Mouse (Mus musculus) intestine, embryonic 14.5 days (tissue): ENCODE measurements around the gene Ilkap. TPM values are rescaled to one million over a fixed set of nuclear protein-coding genes. Genes with fewer than 3 reads are reported as not detected.

Source experiments
- ATAC-seq: fragments of 200-750 bp; cut with Nextera tagmentation; replicated peaks from 2 replicates; pipeline ENCODE4 v1.8.0; 2017; ENCODE audit warnings: low read depth, moderate number of reproducible peaks, moderate TSS enrichment, moderate library complexity; ENCODE audit not compliant: low FRiP score, low TSS enrichment
- DNase-seq: peaks from one replicate; pipeline ENCODE4 v3.0.0-alpha.2; 2018; ENCODE audit warnings: low spot score
- H3K27ac ChIP-seq: fragments of 300-500 bp; sonication (generic); 2 replicates; pipeline ENCODE4 v1.5.1; 2014; ENCODE audit warnings: low read depth, mild to moderate bottlenecking, control low read depth
- H3K27me3 ChIP-seq: fragments of 300-500 bp; sonication (generic); replicated peaks from 2 replicates; pipeline ENCODE4 v1.6.1; 2014; ENCODE audit warnings: low read length, control low read depth; ENCODE audit not compliant: control insufficient read depth, insufficient read depth
- H3K36me3 ChIP-seq: fragments of 300-500 bp; sonication (generic); 2 replicates; pipeline ENCODE4 v1.6.1; 2014; ENCODE audit warnings: low read length, control low read depth; ENCODE audit not compliant: control insufficient read depth, insufficient read depth
- H3K4me1 ChIP-seq: fragments of 300-500 bp; sonication (generic); replicated peaks from 2 replicates; pipeline ENCODE4 v1.6.1; 2014; ENCODE audit warnings: low read length, control low read depth, mixed read lengths; ENCODE audit not compliant: control insufficient read depth, insufficient read depth
- H3K4me2 ChIP-seq: fragments of 300-500 bp; sonication (generic); 2 replicates; pipeline ENCODE4 v1.6.1; 2014; ENCODE audit warnings: low read length
- H3K4me3 ChIP-seq: fragments of 300-500 bp; sonication (generic); 2 replicates; pipeline ENCODE4 v1.5.1; 2014; ENCODE audit warnings: low read depth, low read length, control low read depth, mixed read lengths
- H3K9ac ChIP-seq: fragments of 300-500 bp; sonication (generic); 2 replicates; pipeline ENCODE4 v1.6.1; 2014; ENCODE audit warnings: mild to moderate bottlenecking, low read length
- H3K9me3 ChIP-seq: fragments of 300-500 bp; sonication (generic); 2 replicates; pipeline ENCODE4 v1.6.1; 2016; ENCODE audit warnings: low read length, control low read depth; ENCODE audit not compliant: control insufficient read depth
- WGBS: fragments of 180-500 bp; shearing (Covaris S2); extraction: QIAGEN DNeasy Blood & Tissue Kit; methylation state at CpG from one replicate; pipeline ENCODE4 v1.1.7; 2014; 5-methylcytosine and 5-hydroxymethylcytosine counted together
- polyA plus RNA-seq: library from polyadenylated mRNA; unstranded; fragments of >200 nt; fragmentation: Nextera tagmentation; extraction: Ambion mirVana; gene quantifications from 2 replicates; pipeline ENCODE4 v1.2.1, GENCODE M21; 2014

Gene Ilkap
- polyA plus RNA-seq, 1 experiment from 2014 or later = 135 TPM

GRCm38 (mm10) chr1:91419862-91420600, 21.4 kb upstream of the Ilkap start:
- WGBS = 64% methylated on average over 10 of the region's 10 CpGs
- H3K9ac ChIP-seq = no peak overlapping the region
- ATAC-seq (no peak), DNase-seq (no peak)
- H3K36me3 ChIP-seq = peaks cover 20% of the 10 kb centered on the region
- H3K4me3 ChIP-seq = no peak overlapping the region
- no peak overlapping the region for H3K4me2 ChIP-seq
- H3K27ac ChIP-seq = no peak overlapping the region
- H3K9me3 ChIP-seq = no peaks in the 10 kb centered on the region
- H3K27me3 ChIP-seq = no peaks in the 10 kb centered on the region
- no peaks in the 10 kb centered on the region; the same call in 1 of the 2 replicates for H3K4me1 ChIP-seq

- no peaks in the 10 kb centered on the region for H3K27me3 ChIP-seq
- no peak overlapping the region for H3K27ac ChIP-seq
- no peak for DNase-seq
- H3K4me2 ChIP-seq = no peak overlapping the region
- peaks cover 13% of the 10 kb centered on the region for H3K4me1 ChIP-seq
- peaks cover 11% of the 10 kb centered on the region for H3K36me3 ChIP-seq
- 55% methylated on average over 1 of the region's 1 CpGs for WGBS
- ATAC-seq = no peak
- H3K4me3 ChIP-seq = no peak overlapping the region
- H3K9me3 ChIP-seq = no peaks in the 10 kb centered on the region
- no peak overlapping the region for H3K9ac ChIP-seq
Measured at GRCm38 (mm10) chr1:91417991-91418390, 19.4 kb upstream of the Ilkap start.

- Histone ChIP-seq H3K27ac (no peak overlapping the region), H3K36me3 (peaks cover 11% of the 10 kb centered on the region), H3K27me3 (no peaks in the 10 kb centered on the region), H3K9me3 (no peaks in the 10 kb centered on the region), H3K4me1 (peaks cover 21% of the 10 kb centered on the region), H3K4me3 (no peak overlapping the region), H3K9ac (no peak overlapping the region), H3K4me2 (no peak overlapping the region)
- DNase-seq (no peak), ATAC-seq (no peak)
- 76% methylated on average over 5 of the region's 5 CpGs for WGBS
Measured at GRCm38 (mm10) chr1:91415311-91415710, 16.7 kb upstream of the Ilkap start.

GRCm38 (mm10) chr1:91414903-91415302, 16.3 kb upstream of the Ilkap start:
- ATAC-seq (no peak), DNase-seq (no peak)
- 72% methylated on average over 4 of the region's 4 CpGs for WGBS
- Histone ChIP-seq H3K4me2 (no peak overlapping the region), H3K27ac (peak overlapping the region; percentile 71), H3K9me3 (no peaks in the 10 kb centered on the region), H3K36me3 (peaks cover 11% of the 10 kb centered on the region), H3K27me3 (no peaks in the 10 kb centered on the region), H3K4me1 (peaks cover 21% of the 10 kb centered on the region), H3K9ac (peak overlapping the region; percentile 37; the same call in 1 of the 2 replicates), H3K4me3 (no peak overlapping the region)

- DNase-seq (peak; percentile 84), ATAC-seq (peak; percentile 38)
- Histone ChIP-seq H3K36me3 (peaks cover 11% of the 10 kb centered on the region), H3K4me1 (peaks cover 21% of the 10 kb centered on the region), H3K27me3 (no peaks in the 10 kb centered on the region), H3K4me2 (peak within 1 kb of the TSS; percentile 93), H3K9ac (peak within 1 kb of the TSS; percentile 44), H3K4me3 (peak within 1 kb of the TSS; percentile 50), H3K27ac (peak within 1 kb of the TSS; percentile 71), H3K9me3 (no peaks in the 10 kb centered on the region)
- WGBS = 1% methylated on average over 39 of the region's 39 CpGs
Measured at GRCm38 (mm10) chr1:91413898-91414594, 15.4 kb upstream of the Ilkap start, which contains the start of gene Hes6. Gene Hes6 (minus strand): TSS chr1:91414038.

- WGBS = under 1% methylated on average over 14 of the region's 14 CpGs
- peak overlapping the region; percentile 71 for H3K27ac ChIP-seq
- ATAC-seq (peak; percentile 47), DNase-seq (no peak)
- peak overlapping the region; percentile 37 for H3K9ac ChIP-seq
- H3K4me1 ChIP-seq = peaks cover 21% of the 10 kb centered on the region
- no peaks in the 10 kb centered on the region for H3K9me3 ChIP-seq
- H3K4me2 ChIP-seq = peak overlapping the region; percentile 93
- no peaks in the 10 kb centered on the region for H3K27me3 ChIP-seq
- peaks cover 11% of the 10 kb centered on the region for H3K36me3 ChIP-seq
- H3K4me3 ChIP-seq = peak overlapping the region; percentile 50
Measured at GRCm38 (mm10) chr1:91413536-91413897, 14.9 kb upstream of the Ilkap start.

- 0% methylated on average over 34 of the region's 34 CpGs for WGBS
Measured at GRCm38 (mm10) chr1:91413030-91413506, 14.5 kb upstream of the Ilkap start.

GRCm38 (mm10) chr1:91412286-91413029, 13.8 kb upstream of the Ilkap start:
- peak overlapping the region; percentile 71 for H3K27ac ChIP-seq
- H3K4me2 ChIP-seq = peak overlapping the region; percentile 93
- peak overlapping the region; percentile 44 for H3K9ac ChIP-seq
- H3K9me3 ChIP-seq = no peaks in the 10 kb centered on the region
- peaks cover 21% of the 10 kb centered on the region for H3K4me1 ChIP-seq
- peak overlapping the region; percentile 50 for H3K4me3 ChIP-seq
- 6% methylated on average over 65 of the region's 65 CpGs for WGBS
- peak; percentile 49 for ATAC-seq
- no peak for DNase-seq
- H3K27me3 ChIP-seq = no peaks in the 10 kb centered on the region
- 0 out of 2 replicates have a peak, but pooled peaks cover 5% of the 10 kb centered on the region for H3K36me3 ChIP-seq

More at GRCm38 (mm10) chr1:91413030-91413506, 14.5 kb upstream of the Ilkap start:
- H3K4me3 ChIP-seq = peak overlapping the region; percentile 50
- peaks cover 21% of the 10 kb centered on the region for H3K4me1 ChIP-seq
- peak overlapping the region; percentile 93 for H3K4me2 ChIP-seq
- peak overlapping the region; percentile 44 for H3K9ac ChIP-seq
- peaks cover 10% of the 10 kb centered on the region for H3K36me3 ChIP-seq
- no peaks in the 10 kb centered on the region for H3K9me3 ChIP-seq
- H3K27ac ChIP-seq = peak overlapping the region; percentile 71
- no peaks in the 10 kb centered on the region for H3K27me3 ChIP-seq
- DNase-seq = peak; percentile 94
- ATAC-seq = peak; percentile 95
